Mouse (Mus musculus): ENCODE measurements around the gene Cactin.

Cactin gene

GRCm38 (mm10) chr10:81344421-81345161 is 23.7 kb downstream of the Cactin start:
- DNase-seq, result peak; percentile 42 to 59

GRCm38 (mm10) chr10:81345162-81345534 is 24.2 kb downstream of the Cactin start:
- DNase-seq, result no peak

- DNase-seq, result peak; percentile 52 to 54
These were observed 25.7 kb downstream of the Cactin start for GRCm38 (mm10) chr10:81346453-81347067.

GRCm38 (mm10) chr10:81349146-81349545 is 28.2 kb downstream of the Cactin start:
- no peak for DNase-seq

GRCm38 (mm10) chr10:81349961-81350350 is 29.1 kb downstream of the Cactin start:
- no peak for DNase-seq

- DNase-seq, result peak; percentile 99 to 100
These were observed 29.6 kb downstream of the Cactin start, which contains the start of gene Hmg20b for GRCm38 (mm10) chr10:81350351-81351063. TSS of gene Hmg20b (minus strand) at chr10:81350480.

- no peak for DNase-seq
These were observed 30.9 kb downstream of the Cactin start for GRCm38 (mm10) chr10:81351678-81352291.

GRCm38 (mm10) chr10:81354738-81355477 is 34.0 kb downstream of the Cactin start:
- no peak for DNase-seq

GRCm38 (mm10) chr10:81355533-81355932 is 34.6 kb downstream of the Cactin start:
- no peak for DNase-seq

- no peak for DNase-seq
These were observed 35.6 kb downstream of the Cactin start for GRCm38 (mm10) chr10:81356352-81356990.

- DNase-seq, result peak; percentile 98
These were observed 36.3 kb downstream of the Cactin start, which contains the start of gene Mfsd12 for GRCm38 (mm10) chr10:81356991-81357844. TSS of gene Mfsd12 (plus strand) at chr10:81357491.

- DNase-seq, result no peak
These were observed 37.3 kb downstream of the Cactin start for GRCm38 (mm10) chr10:81358209-81358608.

GRCm38 (mm10) chr10:81358841-81359240 is 37.9 kb downstream of the Cactin start:
- no peak for DNase-seq

GRCm38 (mm10) chr10:81360721-81361120 is 39.8 kb downstream of the Cactin start:
- DNase-seq, result no peak

- no peak for DNase-seq
These were observed 41.5 kb downstream of the Cactin start for GRCm38 (mm10) chr10:81362336-81362949.

- peak in 1 of 2 experiments; percentile 32 for DNase-seq
These were observed 42.8 kb downstream of the Cactin start for GRCm38 (mm10) chr10:81363436-81364346.

- peak; percentile 57 for DNase-seq
These were observed 43.8 kb downstream of the Cactin start for GRCm38 (mm10) chr10:81364666-81365065.

GRCm38 (mm10) chr10:81365073-81365472 is 44.2 kb downstream of the Cactin start:
- DNase-seq, result peak in 1 of 2 experiments; percentile 56

Measured in cerebellum, postnatal 10 days (tissue).